Mouse (Mus musculus) cerebellum, adult (tissue): ENCODE measurements around the gene Gsta1.
"Not testable (repeated sequence)": the region's sequence is repeated elsewhere in the genome, so short reads cannot be mapped to it uniquely, and the experiment has no call there.

ENCODE experiments used
- ATAC-seq: cut with Nextera tagmentation; 2 replicates; pipeline ENCODE4 v1.9.2; 2017; ENCODE audit warnings: mild to moderate bottlenecking, moderate library complexity, mixed read lengths; ENCODE audit not compliant: insufficient number of reproducible peaks, low FRiP score, low TSS enrichment

Gsta1 gene

DNA sequence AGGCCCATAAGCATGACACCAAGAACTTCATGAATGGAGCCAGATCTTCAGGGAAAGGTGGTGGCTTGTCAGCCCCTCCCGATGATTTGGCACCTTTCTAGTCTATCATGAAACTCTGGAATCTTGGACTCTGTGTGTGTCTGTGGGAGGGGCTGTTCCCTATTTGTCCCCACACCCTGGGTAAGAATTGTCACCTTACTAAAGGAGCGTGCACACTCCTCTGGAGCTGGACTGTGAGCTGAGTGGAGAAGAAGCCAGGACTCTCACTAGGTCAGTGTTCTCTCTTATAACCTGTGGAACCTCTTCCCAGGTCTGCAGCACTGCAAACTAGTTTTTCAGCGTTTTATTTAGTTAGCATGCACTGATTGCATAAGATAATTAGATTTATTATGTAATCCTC, at the start of gene Gsta1:
Gsta1 (plus strand) TSS at position 196 of the 400 bp plus-strand sequence.
- ATAC-seq = not testable (repeated sequence)

DNA sequence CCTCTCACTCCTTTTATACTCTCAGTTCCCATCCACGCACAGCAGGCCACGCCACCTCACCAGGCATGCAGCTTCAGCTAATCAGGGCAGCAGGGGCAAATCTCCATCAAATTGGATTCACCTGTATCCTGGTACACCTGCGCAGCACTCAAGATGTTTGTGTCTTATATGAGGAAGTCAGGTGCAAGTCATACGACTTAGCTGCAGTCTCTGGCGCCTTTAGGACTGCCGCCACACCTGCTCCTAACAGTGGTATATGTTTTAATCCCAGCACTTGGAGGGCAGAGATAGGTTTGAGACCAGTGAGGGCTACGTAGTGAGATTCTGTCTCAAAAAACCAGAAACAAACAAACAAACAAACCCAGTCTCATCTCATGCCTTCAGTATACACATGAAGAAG, 48.0 kb upstream of the Gsta1 start, which contains the start of gene Gsta4:
Gsta4 (plus strand) TSS at position 301 of the 400 bp plus-strand sequence.
- ATAC-seq = not testable (repeated sequence)

DNA sequence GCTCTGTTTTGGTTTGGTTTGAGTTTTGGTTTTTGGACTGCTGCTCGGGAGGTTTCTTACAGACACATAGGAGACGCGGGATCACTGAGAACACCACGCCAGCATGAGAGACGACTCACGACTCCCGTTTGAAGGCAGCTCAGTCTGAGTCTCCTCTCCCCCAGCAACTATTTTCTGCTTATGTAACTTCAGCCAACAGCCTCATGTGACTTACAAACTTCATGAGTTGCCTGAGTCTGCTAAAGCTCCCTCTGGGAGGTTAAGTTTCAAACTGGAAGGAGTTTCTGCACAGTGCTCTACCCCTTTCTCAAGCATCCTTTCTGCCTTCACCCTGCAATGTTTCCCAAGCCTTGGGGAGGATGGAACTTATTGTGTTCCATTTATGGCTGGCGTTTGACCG, 44.8 kb upstream of the Gsta1 start:
- ATAC-seq = no peak

DNA sequence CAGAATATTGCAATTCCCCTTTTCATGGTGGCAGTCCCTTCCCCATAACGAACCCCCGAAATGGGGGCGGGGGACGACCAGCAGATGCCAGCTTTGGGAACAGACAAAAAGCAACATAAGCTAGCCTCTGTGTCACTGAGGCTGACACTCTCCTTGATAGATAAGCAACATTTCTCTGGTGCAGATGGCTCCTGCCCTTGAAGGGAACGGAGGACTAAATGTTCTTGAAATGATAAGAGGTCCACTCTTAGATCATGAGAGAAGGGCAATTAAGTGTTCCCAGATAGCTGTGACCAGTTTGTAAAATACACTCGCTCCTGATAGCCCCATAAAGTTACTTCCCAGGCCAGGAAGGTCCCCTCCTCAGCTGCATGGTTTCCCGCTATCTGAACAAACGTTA, 41.5 kb upstream of the Gsta1 start:
- ATAC-seq = no peak

DNA sequence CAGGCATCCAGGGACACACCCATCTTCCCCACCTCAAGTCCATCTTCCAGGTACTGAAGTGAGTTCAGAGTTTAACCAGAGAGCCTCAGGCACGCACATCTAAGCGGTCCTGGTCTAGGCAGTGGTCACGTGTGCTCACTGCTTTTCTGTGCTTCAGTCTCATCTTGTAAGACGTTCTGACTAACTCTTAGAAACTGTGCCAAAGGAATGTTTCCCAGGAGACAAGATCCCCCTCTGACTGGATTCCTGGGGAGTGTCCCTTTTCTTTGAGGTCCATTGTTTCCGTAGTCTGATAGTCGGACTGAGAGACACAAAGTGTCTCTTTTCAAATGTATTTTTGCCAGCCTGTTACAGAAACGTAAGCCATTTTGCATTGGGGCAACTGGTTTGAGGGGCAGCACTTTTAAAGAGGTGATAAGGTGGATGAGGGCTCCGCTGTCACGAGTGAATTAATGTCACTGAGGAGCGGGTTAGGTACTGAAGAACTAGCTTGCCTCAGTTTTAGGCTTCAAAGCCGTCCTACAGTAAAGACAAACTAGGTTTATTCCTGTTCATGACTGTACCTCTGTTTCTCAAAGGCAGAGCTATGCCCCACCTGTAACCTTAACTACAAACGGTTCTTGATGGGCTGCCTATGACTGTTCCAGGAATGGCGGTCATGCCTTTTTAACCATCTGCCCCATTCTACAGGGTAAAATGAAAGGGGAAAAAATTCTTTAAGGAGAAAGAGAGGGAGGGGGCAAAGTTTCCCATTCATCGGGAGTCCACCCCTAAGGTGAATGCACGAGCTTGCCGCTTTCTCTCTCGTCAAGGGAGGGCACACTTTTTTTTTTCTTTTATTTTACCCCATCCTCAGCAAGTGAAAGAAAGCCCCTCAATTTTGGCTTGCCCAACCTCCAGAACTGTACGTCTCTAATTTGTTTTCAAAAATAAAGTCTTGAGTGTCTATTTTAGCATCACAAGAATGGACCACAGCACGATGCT, 39.5 kb upstream of the Gsta1 start:
- no peak for ATAC-seq

DNA sequence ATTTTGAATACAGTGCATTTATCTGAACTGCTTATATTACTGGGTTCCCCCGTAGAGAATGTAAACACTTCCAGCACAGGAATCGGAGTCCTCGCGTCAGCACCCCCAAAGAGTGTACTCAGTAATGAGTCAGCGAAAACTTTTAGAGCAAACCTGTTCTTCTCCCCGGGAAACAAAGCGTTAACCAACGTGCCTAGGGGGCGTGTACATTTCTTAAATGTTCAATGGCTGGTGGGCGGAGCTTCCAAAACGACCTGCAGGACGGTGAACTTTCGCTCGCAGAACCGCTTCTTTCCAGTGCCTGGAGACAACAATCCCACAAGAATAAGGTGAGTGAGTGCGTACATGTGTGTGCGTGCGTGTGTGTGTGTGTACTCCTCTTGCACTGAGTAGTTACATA, 38.7 kb upstream of the Gsta1 start:
- ATAC-seq = no peak

DNA sequence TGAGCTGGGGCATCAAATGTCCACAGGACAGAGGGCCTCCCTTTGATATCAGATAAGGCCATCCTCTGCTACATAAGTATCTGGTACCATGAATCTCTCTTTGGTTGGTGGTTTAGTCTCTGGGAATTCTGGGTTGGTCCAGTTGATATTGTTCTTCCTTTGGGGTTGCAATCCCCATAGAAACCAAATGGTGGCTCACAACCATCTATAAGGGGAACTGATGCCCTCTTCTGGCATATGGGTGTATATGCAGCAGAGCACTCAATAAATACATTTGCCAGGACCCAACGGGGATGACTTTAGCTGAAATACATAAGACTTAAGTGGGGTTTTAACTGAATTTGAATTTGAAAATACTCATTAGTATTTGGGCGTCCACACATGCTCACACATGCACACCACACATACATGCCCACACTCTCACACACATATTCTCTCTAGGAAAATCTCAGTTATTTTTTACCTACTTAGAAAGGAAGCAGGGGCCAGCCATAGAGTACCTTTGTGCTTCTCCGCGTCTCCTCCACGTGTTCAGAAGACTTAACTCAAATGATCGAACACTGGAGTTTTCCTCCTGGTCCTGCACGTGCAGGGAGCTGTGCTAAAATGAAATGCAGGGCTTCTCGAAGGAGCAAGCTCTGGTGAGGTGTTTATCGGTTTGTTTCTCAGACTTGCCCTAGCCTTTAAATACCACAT, 36.4 kb upstream of the Gsta1 start:
- ATAC-seq = peak; percentile 59; the same call in 1 of the 2 replicates

DNA sequence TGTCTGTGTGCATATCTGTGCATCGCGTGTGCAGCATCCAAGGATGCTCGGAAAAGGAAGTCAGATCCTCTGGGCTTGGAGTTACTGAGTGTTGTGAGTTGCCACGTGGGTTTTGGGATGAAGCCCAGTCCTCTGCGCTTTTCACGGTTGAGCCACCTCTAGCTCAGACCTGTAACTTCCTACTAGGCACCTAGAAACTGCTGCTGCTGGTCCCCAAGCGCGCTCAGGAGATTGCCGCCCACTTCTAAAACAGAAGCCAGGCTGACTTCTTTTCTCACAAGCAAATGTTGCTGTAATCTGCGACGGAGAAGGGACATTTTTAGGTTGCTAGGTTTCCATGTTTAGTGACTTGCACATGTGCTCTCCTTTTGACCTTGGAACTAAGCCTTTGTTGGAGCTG, 35.4 kb upstream of the Gsta1 start:
- ATAC-seq = no peak

DNA sequence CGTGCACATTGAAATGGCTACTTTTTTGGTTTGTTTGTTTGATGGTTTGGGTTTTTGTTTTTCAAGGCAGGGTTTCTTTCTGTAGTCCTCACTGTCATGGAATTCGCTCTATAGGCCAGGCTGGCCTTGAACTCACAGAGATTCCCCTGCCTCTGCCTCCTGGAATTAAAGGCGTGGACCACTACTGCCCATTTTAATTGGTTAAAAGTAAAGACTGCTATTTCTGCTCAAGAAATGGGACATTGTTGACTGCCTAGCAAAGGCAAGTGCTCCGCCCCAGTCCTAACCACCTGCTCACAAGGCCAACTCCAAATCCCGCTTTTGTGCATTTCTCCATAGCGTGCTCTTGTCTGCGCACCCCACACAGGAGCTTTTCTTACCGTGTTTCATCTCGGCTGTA, 32.7 kb upstream of the Gsta1 start:
- no peak for ATAC-seq

DNA sequence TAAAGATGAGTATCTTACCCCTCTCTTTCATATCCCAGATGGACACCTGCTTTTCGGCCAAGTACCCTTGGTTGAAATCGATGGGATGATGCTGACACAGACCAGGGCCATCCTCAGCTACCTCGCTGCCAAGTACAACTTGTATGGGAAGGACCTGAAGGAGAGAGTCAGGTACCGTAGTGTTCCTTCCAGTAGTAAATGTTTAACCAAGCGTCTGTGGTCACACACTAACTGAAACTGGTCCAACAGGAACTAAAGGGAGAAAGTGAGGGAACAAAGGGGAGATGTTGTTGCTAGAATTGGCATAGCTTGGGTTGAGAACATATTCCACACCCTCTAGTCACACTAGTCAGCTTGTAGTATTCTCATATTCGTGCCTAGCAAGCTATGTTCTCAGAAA, 26.3 kb upstream of the Gsta1 start:
- no peak for ATAC-seq

DNA sequence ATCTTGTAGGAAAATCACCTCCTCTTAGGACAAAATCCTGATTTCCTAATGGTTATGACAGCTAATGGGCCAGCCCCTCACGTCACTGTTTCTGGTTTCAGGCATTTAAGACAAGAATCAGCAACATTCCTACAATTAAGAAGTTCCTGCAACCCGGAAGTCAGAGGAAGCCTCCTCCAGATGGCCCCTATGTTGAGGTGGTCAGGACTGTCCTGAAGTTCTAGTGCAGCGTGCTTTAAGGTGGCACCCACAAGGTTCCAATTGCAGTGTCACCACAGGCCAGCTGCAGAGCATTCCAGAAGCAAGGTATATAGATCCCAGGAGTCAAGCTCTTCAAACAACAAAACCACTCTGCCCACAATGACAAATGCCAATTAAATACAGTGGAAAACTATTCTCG, 21.5 kb upstream of the Gsta1 start:
- ATAC-seq = no peak

DNA sequence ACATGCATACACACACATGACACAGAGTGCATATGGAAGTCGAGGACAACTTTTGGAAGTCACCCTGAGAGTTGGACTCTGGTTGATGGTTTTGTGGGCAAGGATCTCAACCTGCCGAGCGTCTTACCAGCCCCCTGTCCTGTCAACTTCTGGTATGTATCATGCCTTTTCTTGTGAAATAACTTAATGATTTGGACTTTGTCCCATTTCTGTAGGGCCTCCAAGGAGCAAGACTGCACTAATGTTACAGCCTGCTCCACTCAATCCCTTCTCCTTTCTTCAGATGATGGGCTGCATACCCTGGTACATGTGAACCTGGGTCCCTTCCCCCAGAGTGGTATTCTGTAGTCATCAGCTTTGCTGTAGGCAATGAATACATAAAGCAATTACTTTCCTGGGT, 20.4 kb upstream of the Gsta1 start:
- ATAC-seq = no peak

DNA sequence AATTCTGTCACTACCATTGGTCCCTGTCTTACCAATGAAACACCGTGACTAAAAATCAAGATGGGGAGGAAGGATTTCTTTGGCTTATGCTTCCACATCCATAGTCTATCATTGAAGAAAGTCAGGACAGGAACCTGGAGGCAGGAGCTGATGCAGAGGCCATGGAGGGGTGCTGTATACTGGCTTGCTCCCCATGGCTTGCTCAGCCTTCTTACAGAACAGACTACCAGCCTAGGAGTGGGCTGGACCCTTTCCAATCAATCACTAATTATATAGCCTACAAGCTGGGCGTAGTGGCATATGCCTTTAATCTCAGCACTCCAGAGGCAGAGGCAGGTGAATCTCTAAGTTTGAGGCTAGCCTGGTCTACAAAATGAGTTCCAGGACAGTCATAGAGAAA, 19.6 kb upstream of the Gsta1 start:
- ATAC-seq = no peak

DNA sequence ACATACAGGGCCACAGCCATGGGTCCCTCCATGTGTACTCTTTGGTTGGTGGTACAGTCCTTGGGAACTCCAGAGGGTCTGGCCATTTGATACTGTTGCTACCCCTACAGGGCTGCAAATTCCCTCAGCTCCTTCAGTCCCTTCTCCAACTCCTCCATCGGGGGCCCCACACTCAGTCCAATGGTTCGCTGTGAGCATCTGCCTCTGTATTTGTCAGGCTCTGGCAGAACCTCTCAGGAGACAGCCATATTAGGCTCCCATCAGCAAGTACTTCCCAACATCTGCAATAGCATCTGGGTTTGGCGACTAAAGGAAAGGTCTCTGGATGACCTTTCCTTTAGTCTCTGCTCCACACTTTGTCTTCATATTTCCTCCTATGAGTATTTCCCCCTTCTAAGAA, 18.9 kb upstream of the Gsta1 start:
- ATAC-seq = no peak

DNA sequence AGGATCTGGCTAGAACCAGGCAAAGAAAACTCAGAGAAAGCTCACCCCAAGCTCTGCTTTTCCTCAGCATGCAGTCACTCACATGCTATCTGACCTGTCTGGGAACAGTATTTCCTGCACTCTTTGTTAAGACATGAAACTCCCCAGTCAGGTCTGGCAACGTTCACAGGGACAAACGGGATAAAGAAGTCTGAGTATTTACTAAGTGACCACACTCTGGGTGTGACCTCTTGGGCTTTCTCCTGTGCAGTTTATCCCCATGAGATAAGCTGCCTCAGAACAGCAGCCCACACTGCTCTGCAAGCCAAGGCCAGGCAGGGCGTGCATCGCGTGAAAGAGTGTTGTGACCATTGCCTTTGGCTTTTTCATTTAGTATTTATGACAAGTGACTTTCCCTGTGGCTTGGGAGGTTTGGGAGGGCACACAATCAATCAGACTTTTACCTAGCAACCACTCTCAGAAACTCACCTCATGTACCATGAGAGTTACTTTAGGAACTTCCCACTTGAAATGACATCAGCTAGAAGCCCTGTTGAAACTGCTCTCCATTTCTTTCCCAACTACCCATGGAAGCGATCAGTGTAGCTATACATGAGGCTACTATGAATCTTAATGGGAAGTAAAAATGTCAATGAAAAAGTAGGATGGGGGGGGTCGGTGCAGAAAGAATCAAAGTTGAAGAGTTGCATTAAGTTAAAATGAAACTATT, 18.0 kb upstream of the Gsta1 start:
- no peak for ATAC-seq

DNA sequence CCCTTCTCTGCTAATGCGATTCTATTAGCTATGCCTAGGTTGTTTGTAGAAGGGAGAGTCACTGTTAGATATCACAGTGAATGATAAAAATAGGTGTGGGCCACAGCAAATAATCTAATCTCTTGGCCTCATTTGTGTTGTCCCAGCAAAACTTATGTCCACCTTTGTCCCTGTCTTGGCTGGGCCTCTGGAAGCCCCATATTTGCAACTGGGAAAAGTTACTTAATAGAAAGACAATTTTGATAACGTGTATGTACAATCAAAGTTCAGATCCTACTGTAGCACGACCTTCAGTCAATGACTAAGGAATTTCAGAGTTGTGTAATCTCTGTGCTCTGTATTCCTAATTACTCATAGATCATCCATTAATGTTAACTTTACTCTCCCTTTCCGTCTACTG, 13.4 kb upstream of the Gsta1 start:
- ATAC-seq = no peak

DNA sequence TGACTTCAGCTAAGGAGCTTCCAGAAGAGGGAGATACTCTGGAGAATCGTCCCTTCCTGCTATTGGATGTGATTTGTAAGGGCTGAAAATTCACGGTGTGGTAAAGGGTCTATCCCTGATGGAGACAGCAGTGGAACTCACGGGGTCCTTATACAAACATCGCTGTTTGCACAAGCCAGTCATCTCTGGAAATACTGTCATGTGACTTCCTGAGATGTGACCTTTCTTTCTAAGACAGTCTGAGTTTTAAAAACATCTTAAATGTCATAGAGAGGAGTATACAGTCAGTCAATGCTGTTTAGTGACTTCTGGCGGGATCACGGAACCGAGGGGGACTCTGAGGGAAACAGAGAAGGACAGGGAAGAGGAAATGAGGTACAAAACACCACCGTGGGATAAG, 7.8 kb upstream of the Gsta1 start:
- ATAC-seq = no peak

DNA sequence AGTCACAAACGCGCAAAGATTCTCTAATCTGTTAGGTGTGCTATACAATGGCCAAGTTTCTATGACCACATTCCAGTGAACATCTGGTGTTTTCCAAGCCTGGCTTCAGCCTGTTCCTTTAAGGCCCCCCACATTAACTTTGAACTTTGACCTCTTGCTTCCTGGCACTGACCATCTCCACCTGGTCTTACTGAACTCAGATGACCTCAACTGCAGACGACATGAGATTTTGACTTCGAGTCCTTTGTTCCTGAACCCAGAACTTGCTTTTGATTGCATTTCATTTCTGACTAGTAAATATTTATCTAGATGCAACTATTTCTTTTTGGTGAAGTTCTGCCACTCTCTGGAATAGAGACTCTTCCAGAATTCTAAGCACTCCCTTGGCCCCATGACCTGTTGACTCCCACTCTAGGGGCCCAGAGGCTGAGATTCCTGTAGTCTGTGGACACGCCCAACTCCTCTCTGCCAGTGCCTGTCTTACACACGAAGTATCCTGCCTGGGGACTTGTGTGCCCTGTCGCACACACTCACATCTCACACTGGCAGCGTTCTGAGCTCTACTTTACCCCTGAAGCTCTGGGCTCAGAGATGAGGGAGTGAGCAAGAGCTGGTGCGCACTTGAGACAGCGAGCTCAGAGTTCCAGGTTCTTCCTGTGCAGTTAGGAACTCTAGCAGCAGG, 7.1 kb upstream of the Gsta1 start:
- no peak for ATAC-seq

DNA sequence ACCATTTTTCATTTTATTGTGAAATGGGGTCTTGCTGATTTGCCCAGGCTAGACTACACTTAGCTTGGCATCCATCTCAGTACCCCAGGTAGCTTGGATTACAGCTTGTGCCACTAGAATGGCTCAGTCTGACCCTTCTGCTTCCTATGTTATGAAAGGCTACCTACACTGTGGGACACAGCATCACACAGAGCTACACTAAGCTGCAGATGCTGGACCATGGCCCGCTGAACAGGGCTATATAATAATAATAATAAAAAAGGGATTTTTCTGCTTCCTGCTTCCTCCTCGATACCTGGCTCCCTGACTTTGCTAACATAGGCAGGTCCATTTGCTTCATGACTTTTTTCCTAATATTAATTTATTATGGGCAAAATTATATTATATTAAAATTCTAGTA, 6.0 kb upstream of the Gsta1 start:
- ATAC-seq = no peak

DNA sequence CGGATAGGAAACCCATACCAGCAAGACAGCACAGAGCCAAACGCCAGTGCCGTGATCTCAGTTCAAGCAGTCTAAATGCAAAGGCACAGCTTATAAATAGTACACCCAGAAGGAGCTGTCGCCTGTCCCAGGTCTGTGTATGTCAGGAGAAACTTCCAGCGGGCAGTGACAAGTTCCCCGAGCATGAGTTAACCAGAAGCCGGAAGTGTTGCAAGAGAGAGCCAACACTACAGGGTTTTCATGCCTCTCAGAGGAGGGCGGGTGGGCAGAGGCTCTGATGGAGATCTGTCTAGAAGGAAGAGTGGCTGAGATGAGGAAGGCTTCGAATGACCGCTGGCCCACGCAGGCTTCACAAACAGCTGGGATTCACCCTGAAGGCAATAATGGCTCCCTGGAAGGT, 5.2 kb upstream of the Gsta1 start:
- ATAC-seq = no peak
